Mouse (Mus musculus) kidney, postnatal 36 days (tissue): ENCODE data around the gene Ptges2.

Experiments used
- DNase-seq, 2 experiments: peaks; one replicate each; pipeline ENCODE4 v3.0.0; 2021 to 2022; ENCODE audit warnings: mixed read lengths in 2 of 2

Ptges2 gene

DNA sequence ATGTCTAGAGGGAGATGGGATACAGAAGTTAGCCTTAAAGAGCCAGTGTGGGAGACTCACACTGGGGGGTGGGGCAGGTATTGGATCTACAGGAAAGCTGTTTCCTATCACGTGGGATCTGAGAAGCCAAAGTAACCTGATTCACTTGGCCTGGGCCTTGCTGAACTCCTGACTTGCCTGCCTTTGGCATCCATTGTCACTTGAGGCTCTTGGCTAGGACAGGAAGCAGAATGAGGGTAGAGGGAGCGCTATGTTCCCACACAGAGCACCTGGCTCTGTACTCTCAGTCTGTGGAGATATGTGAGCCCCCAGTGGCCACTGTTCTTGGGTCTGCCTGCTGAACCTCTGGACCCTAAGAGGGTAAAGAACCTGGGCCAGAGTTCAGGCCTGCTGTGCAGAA is 20.9 kb downstream of the Ptges2 start:
- DNase-seq = peak in 1 of 2 experiments; percentile 41

DNA sequence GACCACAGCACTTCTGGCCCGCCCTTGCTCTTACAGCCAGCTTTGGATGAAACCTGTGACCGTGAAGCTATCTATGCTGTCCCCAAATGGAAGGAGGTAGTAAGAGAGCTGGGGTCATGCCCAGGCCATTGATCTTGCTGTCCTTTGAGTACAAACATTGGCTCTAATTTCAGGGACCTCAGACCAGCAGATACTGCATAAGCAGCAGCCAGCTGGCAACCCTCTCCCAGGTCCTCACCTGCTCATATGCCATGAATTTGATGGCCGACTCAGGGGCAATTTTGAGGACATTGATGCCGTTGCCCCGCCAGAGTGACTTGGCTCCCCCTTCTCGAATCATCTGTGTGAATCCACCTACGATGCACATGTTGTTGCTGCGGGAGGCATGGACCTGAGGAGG is 21.8 kb downstream of the Ptges2 start:
- DNase-seq = no peak

DNA sequence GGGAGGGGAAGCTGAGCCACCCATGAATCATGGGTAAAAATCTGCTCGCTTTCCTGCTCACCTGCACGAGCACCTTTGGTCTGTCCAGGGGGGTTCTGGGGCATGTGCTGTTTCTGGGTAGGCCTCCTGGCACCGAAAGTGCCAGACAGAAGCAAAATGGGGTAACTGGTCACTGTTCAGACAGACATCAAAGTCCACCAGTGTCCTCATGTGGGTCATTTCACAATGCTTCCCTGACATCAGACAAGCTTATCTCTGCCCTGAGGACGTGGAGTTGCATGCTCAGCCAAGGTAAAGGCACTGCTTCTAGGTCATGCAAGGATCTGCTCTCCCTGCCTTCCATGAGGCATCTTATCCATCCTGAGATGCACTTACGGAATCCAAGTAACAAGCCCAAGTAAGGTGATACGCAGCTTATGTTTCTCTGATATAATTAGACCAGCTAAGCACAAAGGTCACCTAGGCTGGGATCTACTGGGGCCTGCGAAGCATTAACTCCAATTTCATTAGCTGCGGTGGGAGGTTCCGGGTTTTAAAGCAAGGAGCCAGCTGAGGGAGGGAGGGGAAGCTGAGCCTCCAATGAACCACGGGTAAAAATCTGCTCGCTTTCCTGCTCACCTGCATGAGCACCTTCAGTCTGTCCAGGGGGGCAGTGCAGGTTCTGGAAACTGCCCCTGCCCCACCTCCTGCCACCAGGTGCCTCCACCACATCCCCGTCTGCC is 22.9 kb downstream of the Ptges2 start:
- peak; percentile 72 to 82 for DNase-seq

GRCm38 (mm10) chr2:32419359-32419758 is 23.7 kb downstream of the Ptges2 start:
- peak; percentile 91 to 93 for DNase-seq

GRCm38 (mm10) chr2:32420066-32420608 is 24.4 kb downstream of the Ptges2 start:
- DNase-seq = no peak

- DNase-seq = peak; percentile 53 to 64
Measured at GRCm38 (mm10) chr2:32420647-32421046, 25.0 kb downstream of the Ptges2 start.

GRCm38 (mm10) chr2:32421851-32422251 is 26.2 kb downstream of the Ptges2 start:
- DNase-seq = peak; percentile 73 to 84

DNA sequence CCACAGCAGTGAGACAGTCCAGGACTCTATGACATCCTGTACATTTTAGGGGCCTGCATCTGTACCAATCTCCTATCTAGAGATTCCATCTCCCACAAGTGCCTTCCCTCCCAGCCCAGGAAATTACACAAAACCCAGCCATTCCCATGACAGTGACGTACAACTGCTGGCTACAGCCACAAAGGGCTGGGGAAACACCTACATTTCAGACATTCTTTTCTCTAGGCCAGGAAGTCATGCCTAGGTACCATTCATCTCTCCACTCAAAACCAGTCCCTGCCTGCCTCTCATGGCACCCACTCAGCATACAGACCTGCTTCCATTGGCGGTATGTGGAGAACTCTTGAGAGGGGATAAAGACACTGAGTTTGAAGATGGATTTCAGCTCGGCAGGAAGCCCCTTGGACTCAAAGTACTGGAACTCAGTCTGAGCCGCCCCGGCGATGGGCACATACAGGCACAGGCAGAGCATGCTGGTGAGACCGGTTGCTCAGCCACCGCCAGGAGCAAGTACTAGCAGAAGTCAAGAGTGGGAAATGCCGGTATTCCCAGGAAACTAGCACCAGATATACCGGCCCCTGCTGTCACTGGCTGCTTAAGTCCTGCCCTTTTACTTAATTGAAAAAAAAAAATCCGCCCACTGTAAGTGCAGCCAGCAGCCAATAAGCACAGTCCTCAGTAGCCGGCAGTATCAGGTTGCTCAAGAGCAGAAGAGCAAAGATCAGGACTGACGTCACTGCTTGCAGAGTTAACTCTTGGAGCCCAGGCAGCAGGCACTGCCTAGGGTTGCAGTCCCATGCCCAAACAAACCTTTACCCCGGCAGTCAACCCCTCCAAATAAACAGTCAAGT is 28.0 kb downstream of the Ptges2 start:
- peak; percentile 82 to 97 for DNase-seq

- no peak for DNase-seq
Measured at GRCm38 (mm10) chr2:32424796-32425195, 29.1 kb downstream of the Ptges2 start.

GRCm38 (mm10) chr2:32425568-32425967 is 29.9 kb downstream of the Ptges2 start:
- DNase-seq = no peak

DNA sequence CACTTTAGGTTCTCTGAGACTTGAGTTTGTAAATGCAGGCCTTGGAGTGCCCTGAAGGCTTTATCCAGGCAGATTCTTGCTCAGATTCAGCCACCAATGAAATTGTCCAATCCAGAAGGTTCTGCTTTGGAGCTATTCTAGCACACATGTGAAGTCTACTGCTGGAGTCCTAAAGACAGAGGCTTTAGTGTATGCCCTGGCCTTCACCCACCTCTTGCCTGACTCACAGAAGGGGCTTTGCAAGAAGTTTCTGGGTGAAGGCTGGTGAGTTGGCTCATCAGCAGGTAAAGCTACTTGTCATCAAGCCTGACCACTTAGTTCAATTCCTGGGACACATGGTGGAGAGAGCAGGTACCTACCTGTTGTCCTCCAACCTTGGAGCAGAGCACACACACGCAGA is 30.4 kb downstream of the Ptges2 start:
- no peak for DNase-seq

- DNase-seq = no peak
Measured at GRCm38 (mm10) chr2:32427720-32428119, 32.0 kb downstream of the Ptges2 start.

- DNase-seq = no peak
Measured at GRCm38 (mm10) chr2:32428262-32428722, 32.6 kb downstream of the Ptges2 start.

DNA sequence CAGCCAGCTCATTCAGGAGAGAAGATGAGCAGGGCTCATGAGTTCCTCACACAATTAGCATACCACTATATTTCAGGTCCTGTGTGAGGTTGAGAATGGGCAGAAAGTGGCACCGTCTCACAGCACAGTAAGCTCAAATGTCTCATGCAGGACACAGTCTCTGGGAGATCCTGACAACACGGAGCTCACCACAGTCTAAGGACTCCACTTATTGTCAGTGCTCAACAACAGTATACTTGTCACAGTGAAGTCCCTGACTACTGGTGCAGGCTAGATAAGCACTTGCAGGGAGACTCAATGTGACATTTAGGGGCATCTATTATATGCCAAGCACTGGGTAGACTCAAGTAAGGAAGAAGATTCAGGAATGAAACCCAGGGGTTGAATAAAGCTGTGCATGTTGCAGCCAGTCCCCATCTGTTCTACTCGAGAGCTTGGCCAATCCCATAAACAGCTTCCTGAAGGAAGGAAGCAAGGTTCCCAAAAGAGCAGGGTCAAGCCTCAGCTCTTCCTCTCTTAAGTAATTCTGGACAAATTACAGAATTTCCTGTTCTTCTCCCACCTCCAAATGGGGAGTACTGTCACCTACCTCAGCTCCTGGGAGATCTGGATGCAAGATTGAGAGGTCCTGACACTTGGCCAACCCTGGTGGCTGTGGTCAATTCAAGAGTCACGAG is 33.7 kb downstream of the Ptges2 start:
- DNase-seq = no peak

DNA sequence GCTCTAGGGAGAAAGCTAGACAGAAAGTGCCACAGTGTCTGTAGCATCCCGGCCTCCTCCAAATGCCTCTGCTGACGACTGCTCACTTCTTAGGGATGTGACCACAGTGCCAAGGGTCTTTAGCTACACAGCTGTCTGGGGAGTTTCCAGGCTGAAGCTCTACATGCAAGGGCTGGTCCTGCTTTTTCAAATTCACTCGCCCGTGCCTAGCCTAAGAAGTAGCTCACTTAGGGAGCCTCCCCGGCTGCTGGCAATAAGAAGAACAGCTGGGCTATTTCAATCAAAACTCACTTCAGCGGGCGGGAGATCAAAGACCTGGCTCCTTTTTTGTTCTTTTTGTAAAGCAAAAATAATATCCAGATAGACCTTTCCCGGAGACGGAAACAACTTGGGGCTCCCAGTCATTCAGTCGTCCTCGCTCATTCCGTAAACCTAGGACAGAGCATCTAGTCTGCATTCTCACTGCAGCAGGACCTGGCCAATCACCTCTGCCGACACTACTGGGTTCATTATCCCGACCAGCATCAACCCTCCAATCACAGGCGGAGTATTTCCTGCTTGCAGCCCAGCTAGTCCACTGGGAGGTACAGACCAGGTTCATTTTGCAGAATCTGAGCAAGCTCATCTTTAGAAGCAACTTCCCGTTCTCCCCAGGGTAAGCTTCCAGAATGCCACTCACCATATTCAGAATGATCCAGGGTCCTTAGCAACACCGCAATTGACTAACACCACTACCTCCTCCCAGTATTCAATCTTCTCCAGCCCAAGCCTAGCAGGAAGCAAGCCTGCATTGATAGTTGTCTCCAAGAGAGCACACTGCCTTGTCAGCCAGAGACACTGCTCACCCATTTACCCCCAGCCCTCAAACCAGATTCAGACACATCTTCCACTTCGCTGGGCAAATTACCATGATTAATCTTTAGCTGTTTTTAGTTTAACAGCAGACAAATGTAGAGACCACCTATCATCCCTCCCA is 35.3 kb downstream of the Ptges2 start:
- peak; percentile 77 to 83 for DNase-seq

DNA sequence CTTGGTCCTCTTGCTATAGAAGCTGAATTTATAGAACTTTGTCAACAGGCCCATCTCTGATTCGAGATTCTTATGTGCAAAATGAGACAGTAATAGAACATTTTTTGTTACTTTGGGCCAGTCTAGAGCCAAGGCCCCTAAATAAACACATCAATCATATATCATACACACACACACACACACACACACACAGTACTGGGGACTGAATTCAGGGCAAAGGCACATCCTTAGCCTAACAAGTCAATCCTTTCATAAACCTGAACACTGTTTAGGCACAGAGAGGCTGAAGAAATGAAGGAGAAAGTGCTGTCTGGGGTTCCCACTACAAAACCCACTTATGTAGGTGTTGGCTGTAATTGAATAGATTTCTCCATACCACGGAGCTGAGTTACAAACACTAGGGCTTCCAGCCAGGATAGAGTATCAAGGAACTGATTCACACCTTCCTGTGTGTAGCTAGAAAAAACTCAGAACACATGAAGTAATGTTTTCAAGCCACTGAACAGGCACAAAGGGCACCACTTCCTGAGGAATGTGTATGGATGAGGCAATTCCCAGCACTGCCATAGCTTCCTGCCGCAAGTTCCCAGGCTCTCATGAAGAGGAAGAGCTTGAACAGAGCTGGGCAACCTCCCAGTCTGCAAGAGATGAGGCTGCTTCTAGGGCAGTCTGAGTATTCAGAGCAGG is 41.1 kb downstream of the Ptges2 start:
- peak in 1 of 2 experiments; percentile 68 for DNase-seq

- DNase-seq = no peak
Measured at GRCm38 (mm10) chr2:32437612-32438166, 42.0 kb downstream of the Ptges2 start.

DNA sequence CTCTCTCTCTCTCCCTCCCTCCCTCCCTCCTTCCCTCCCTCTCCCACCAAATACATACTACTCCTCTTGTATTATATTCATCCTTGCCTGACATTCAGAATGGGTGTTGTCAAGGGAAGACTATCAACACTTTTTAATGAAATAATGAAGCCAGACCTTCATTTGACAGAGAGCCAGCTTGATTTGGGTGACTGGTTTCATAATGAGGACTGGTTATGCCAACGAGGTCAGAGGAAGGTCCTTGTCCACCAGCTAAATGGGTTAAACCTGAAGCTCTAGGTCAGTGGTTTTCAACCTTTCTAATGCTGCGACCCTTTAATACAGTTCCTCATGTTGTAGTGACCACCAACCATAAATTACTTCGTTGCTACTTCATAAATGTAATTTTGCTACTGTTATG is 43.0 kb downstream of the Ptges2 start:
- peak in 1 of 2 experiments; percentile 57 for DNase-seq

DNA sequence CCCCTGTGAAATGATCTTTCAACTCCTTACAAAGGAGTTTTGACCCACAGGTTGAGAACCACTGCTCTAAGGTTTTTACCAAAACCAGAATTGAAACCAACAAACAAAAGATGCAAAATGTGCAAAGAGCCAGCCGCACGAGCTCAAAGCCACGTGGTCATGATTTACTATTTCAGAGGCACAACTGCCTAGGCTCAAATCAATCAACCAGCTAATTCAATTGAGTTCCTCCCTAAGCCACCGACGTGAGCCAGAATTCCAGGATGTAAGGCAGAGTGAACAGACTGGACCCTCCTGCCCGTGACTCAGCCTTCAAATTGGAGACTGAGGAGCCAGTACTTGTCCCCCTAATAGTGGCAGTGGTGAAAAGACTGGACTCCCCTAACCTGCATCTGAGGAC is 43.5 kb downstream of the Ptges2 start:
- DNase-seq = no peak

- DNase-seq = no peak
Measured at GRCm38 (mm10) chr2:32440164-32440563, 44.5 kb downstream of the Ptges2 start.

DNA sequence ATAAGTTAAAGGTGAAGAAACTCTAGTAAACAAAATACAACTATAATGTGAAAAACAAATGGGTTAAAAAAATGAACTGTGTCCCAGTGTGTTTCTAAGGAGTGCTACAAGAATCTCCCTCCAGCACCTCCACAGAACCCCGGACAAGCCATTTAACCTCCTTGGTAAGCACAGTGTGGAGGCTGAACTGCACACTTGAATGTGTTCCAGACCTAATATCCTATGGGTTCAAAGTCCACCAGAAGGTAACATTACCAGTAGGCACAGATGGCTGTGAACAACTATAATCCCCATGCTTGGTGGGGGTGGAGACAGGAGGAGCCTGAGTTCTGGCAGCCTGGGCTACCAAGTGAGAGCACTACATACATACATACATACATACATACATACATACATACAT is 44.9 kb downstream of the Ptges2 start:
- DNase-seq = no peak
